Mouse (Mus musculus): Measurements from ENCODE around the gene Psmb2. TPM values are rescaled to one million over a fixed set of nuclear protein-coding genes. Genes with fewer than 3 reads are reported as not detected.

The Psmb2 gene
- 232 and 263 TPM in 2 replicates for total RNA-seq (2014; rRNA removed; ENCODE audit: low replicate concordance)
- polyA plus RNA-seq (2015; fragmentation: Nextera tagmentation; extraction: Ambion mirVana), result 443 and 455 TPM in 2 replicates

DNA sequence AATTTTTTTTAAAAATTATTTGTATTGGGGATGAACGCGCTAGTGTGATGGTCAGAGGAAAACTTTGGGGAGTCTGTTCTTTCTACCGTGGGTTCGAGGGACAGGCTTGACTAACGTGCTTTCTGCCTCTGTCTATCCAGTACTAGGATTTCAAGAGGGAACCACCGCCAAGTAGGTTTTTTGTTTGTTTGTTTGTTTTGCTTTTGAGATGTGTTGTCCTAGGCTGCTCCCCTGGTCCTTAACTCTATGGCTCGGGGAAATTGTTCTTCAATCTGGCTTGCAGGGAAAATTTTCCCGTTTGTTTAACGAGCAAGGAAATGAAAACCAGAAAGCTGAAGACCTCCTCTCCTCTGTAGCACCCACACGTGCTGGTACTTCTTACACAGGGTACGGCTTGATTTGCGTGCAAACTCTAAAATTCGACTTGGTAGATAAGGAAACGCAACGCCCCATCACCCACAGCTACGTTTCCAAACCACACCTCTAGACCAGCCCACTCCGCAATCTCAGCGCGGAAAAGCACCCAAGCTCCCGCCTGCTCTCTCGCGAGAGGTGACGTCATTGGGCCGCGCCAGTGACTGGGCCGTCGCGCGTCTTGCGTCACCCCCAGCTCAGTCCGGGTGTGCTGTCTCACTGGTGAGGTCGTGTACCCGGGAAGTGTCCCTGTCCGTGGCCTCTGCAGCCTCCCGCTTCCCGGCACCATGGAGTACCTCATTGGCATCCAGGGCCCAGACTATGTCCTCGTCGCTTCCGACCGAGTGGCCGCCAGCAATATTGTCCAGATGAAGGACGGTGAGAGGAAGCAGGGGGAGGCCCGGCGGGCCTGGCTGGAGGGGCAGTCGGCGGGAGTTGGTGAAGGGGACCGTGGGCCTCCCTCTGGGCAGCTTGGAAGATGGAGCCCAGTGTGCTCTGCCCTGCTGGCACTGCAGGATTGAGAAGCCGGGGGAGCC, at the start of gene Psmb2:
Gene Psmb2 (plus strand): TSS at position 577 of the 950 bp plus-strand sequence.
- H3K4me3 ChIP-seq (ENCODE audit: low read depth, low read length), result peak within 1 kb of the TSS; percentile 78
- ATAC-seq (ENCODE audit: insufficient read depth, low read depth), result peak; percentile 99

DNA sequence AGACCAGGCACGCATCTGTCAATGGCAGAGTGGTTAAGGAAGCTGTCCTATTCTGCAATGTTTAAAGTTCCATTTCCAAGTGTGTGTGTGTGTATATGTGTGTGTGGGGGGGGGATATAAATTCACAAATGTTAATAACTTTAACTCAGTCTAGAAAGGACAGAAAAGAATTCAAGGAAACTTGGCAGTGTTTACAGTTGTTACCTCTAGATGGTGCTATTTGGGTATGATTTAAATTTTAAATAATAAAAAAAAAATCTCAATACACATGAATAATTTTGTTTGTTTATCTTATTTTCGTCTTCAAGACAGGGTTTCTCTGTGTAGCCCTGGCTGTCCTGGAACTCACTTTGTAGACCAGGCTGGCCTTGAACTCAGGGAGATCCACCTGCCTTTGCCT, 45.5 kb upstream of the Psmb2 start:
- H3K27ac ChIP-seq (ENCODE audit: low read depth), result no peak overlapping the region
- no peak overlapping the region for H3K4me2 ChIP-seq (ENCODE audit: low read depth, low read length)
- H3K4me1 ChIP-seq (ENCODE audit: control insufficient read depth, insufficient read depth), result no peaks in the 10 kb centered on the region
- no peak overlapping the region for H3K9ac ChIP-seq (replicated peaks; ENCODE audit: low read depth, low read length)
- TF ChIP-seq CTCF (IDR thresholded peaks at IDR 0.05; ENCODE audit: low read depth), result peak; percentile 17; the same call in 1 of the 2 replicates
- no peak for TF ChIP-seq EP300 (IDR thresholded peaks at IDR 0.05; ENCODE audit: low read depth)
- H3K4me3 ChIP-seq (ENCODE audit: low read depth, low read length), result no peak overlapping the region
- WGBS, result 35% methylated on average over 2 of the region's 2 CpGs
- ATAC-seq (ENCODE audit: insufficient read depth, low read depth) (no peak), DNase-seq (ENCODE audit: low spot score) (no peak)
- H3K9me3 ChIP-seq (replicated peaks; ENCODE audit: control insufficient read depth, low read length), result no peaks in the 10 kb centered on the region
- no peaks in the 10 kb centered on the region for H3K36me3 ChIP-seq (replicated peaks; ENCODE audit: control insufficient read depth, insufficient read depth, low read length)
- peaks cover 4% of the 10 kb centered on the region; the same call in 1 of the 2 replicates for H3K27me3 ChIP-seq (ENCODE audit: control insufficient read depth, insufficient read depth, low read length)

More for the DNA sequence above, at the start of gene Psmb2:
- peak within 1 kb of the TSS; percentile 92 for H3K9ac ChIP-seq (replicated peaks; ENCODE audit: low read depth, low read length)
- H3K27me3 ChIP-seq (ENCODE audit: control insufficient read depth, insufficient read depth, low read length), result no peaks in the 10 kb centered on the region
- H3K36me3 ChIP-seq (replicated peaks; ENCODE audit: control insufficient read depth, insufficient read depth, low read length), result no peaks in the 10 kb centered on the region
- TF ChIP-seq CTCF (IDR thresholded peaks at IDR 0.05; ENCODE audit: low read depth), result no peak
- TF ChIP-seq EP300 (IDR thresholded peaks at IDR 0.05; ENCODE audit: low read depth), result peak; percentile 97
- WGBS, result 3% methylated on average over 48 of the region's 48 CpGs
- no peaks in the 10 kb centered on the region for H3K9me3 ChIP-seq (replicated peaks; ENCODE audit: control insufficient read depth, low read length)
- peak; percentile 92 for DNase-seq (ENCODE audit: low spot score)
- no peaks in the 10 kb centered on the region; the same call in 1 of the 2 replicates for H3K4me1 ChIP-seq (ENCODE audit: control insufficient read depth, insufficient read depth)
- H3K27ac ChIP-seq (ENCODE audit: low read depth), result peak within 1 kb of the TSS; percentile 68
- peak within 1 kb of the TSS; percentile 86 for H3K4me2 ChIP-seq (ENCODE audit: low read depth, low read length)

- Histone ChIP-seq H3K27ac (ENCODE audit: low read depth) (no peak overlapping the region), H3K9ac (replicated peaks; ENCODE audit: low read depth, low read length) (no peak overlapping the region), H3K9me3 (replicated peaks; ENCODE audit: control insufficient read depth, low read length) (no peaks in the 10 kb centered on the region), H3K4me2 (ENCODE audit: low read depth, low read length) (no peak overlapping the region), H3K4me3 (ENCODE audit: low read depth, low read length) (no peak overlapping the region), H3K36me3 (replicated peaks; ENCODE audit: control insufficient read depth, insufficient read depth, low read length) (no peaks in the 10 kb centered on the region), H3K4me1 (ENCODE audit: control insufficient read depth, insufficient read depth) (no peaks in the 10 kb centered on the region), H3K27me3 (ENCODE audit: control insufficient read depth, insufficient read depth, low read length) (peaks cover 4% of the 10 kb centered on the region; the same call in 1 of the 2 replicates)
- WGBS, result 53% methylated on average over 3 of the region's 3 CpGs
- ATAC-seq (ENCODE audit: insufficient read depth, low read depth) (no peak), DNase-seq (ENCODE audit: low spot score) (no peak)
- TF ChIP-seq CTCF (IDR thresholded peaks at IDR 0.05; ENCODE audit: low read depth) (no peak), EP300 (IDR thresholded peaks at IDR 0.05; ENCODE audit: low read depth) (no peak)
Measured at GRCm38 (mm10) chr4:126632668-126633067, 44.8 kb upstream of the Psmb2 start.

- no peak overlapping the region for H3K9ac ChIP-seq (replicated peaks; ENCODE audit: low read depth, low read length)
- H3K36me3 ChIP-seq (replicated peaks; ENCODE audit: control insufficient read depth, insufficient read depth, low read length), result no peaks in the 10 kb centered on the region
- H3K9me3 ChIP-seq (replicated peaks; ENCODE audit: control insufficient read depth, low read length), result no peaks in the 10 kb centered on the region
- no peak overlapping the region for H3K27ac ChIP-seq (ENCODE audit: low read depth)
- DNase-seq (ENCODE audit: low spot score) (no peak), ATAC-seq (ENCODE audit: insufficient read depth, low read depth) (no peak)
- H3K4me2 ChIP-seq (ENCODE audit: low read depth, low read length), result no peak overlapping the region
- 18% methylated on average over 11 of the region's 11 CpGs for WGBS
- H3K27me3 ChIP-seq (ENCODE audit: control insufficient read depth, insufficient read depth, low read length), result peaks cover 9% of the 10 kb centered on the region; the same call in 1 of the 2 replicates
- H3K4me1 ChIP-seq (ENCODE audit: control insufficient read depth, insufficient read depth), result no peaks in the 10 kb centered on the region
- TF ChIP-seq EP300 (IDR thresholded peaks at IDR 0.05; ENCODE audit: low read depth), result no peak
- no peak for TF ChIP-seq CTCF (IDR thresholded peaks at IDR 0.05; ENCODE audit: low read depth)
- no peak overlapping the region for H3K4me3 ChIP-seq (ENCODE audit: low read depth, low read length)
Measured at GRCm38 (mm10) chr4:126636330-126636729, 41.1 kb upstream of the Psmb2 start.

DNA sequence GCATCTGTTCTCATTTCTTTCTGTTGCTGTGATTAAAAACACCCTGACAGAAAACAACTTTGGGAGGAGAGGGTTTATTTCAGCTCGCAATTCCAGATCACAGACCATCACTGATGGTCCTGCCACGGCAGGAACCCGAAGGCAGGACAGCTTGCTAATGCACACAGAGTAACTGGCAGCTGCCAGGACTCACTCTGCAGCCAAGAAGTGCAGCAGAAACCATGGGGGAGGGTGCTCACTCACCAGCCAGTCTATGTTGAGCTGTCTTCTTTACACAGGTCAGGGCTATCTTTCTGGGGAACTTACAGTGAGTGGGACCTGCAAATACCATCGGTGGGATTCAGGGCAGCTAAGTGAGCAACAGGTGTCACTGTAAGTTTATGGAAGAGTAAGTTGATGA, 40.0 kb upstream of the Psmb2 start:
- H3K27me3 ChIP-seq (ENCODE audit: control insufficient read depth, insufficient read depth, low read length), result peaks cover 9% of the 10 kb centered on the region; the same call in 1 of the 2 replicates
- H3K4me3 ChIP-seq (ENCODE audit: low read depth, low read length), result no peak overlapping the region
- DNase-seq (ENCODE audit: low spot score), result no peak
- H3K9ac ChIP-seq (replicated peaks; ENCODE audit: low read depth, low read length), result no peak overlapping the region
- no peak for ATAC-seq (ENCODE audit: insufficient read depth, low read depth)
- TF ChIP-seq EP300 (IDR thresholded peaks at IDR 0.05; ENCODE audit: low read depth) (no peak), CTCF (IDR thresholded peaks at IDR 0.05; ENCODE audit: low read depth) (no peak)
- WGBS, result 53% methylated on average over 4 of the region's 4 CpGs
- no peaks in the 10 kb centered on the region for H3K4me1 ChIP-seq (ENCODE audit: control insufficient read depth, insufficient read depth)
- no peaks in the 10 kb centered on the region for H3K36me3 ChIP-seq (replicated peaks; ENCODE audit: control insufficient read depth, insufficient read depth, low read length)
- H3K9me3 ChIP-seq (replicated peaks; ENCODE audit: control insufficient read depth, low read length), result no peaks in the 10 kb centered on the region
- no peak overlapping the region for H3K27ac ChIP-seq (ENCODE audit: low read depth)
- H3K4me2 ChIP-seq (ENCODE audit: low read depth, low read length), result no peak overlapping the region
